Mouse (Mus musculus) urinary bladder, postnatal 14 days (tissue): ENCODE data around the gene Coa3.

Source experiments
- DNase-seq: peaks from one replicate; pipeline ENCODE4 v3.0.0; 2021; ENCODE audit warnings: low spot score

Coa3 gene

DNA sequence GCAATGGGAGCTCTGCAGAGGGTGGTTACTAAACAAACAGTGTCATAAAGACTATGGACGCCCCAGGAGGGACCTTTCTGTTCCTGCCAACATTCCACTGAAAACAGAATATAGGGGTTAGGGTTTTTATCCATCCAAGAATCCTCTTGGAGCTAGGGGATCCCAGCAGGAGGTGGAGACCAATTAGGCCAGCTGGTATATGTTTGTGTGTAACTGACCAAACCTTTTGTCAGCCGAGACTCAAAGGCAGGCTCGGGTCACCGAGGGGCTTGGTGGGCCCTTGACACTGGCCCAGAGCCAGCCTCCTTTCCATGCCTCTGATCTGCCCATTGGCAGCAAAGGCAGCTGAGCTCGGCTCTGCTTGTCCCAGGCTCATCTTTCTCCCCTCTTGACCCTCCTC, 4.0 kb upstream of the Coa3 start:
- no peak for DNase-seq

DNA sequence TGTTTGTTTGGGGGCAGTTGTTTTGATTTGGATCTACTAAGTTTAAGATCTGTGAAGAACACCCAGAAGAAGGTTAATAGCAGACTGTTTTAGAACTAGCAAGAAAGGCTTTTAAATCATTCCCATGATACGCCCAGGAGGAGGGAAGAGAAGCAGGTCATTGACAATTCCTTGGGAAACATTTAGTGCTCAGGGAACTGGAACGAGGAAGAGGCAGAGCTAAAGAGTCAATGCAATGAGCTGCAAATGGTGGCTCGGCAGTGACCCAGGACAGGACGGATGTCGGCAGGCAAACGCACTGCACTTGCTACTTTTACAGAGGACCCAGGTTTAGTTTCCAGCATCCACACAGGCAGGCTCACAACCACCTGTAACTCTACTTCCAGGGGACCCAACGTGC, 1.9 kb upstream of the Coa3 start:
- DNase-seq, result no peak

DNA sequence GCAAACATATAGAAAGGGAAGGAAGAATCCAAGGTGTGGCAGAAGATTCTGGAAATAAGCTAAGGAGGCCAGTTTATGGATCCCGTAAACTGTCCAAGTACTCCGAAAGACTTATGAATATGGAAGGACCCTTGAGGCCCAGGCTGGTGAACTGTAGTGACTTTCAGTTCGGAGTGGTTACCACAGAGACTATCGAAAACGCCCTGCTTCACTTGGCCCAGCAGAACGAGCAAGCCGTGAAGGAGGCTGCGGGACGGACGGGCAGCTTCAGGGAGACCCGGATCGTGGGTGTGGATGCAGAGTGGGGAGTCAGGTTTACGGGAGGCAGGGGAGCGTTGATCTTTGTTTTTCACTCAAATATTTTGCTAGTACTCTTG, 267 bp upstream of the Coa3 start:
- no peak for DNase-seq

DNA sequence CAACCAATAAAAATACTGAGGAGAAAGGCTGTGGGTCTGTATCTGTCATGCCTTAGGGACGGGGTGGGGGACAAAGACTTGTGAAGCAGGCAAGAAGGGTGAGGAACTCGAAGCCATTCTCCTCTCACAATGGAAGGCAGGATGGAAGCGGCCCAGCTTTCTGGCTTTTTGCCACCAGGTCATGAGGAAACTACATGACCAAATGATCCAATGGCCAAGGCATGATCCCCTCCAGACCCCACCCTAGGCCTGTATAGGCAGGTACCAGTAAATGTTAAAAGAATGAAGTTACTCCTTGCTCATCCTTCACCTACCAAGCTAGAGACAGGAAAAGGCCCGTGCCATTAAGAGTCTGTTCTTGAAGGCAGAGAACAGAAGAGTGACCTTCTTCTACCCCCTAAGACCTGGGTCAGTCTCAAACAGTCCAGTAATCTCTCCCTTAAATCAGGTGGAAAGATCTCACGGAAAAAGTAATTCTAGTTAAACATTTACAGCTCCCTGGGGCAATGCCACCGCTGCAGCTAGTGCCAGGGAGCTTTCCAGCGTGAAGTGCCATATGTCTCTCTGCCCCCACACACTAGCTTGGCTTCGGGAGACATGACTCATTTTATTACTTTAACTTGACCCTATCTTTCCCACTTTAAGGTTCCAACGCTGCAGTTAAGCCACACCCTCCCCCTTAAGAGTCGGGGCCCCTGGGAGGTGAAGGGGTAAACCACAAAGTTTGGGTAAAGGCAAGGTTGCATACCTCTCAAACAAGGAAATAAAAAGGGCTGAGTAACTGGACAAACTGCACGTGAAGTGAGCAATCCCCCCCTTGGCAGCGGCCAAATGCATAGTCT, 1.3 kb downstream of the Coa3 start:
- DNase-seq, result peak; percentile 78

DNA sequence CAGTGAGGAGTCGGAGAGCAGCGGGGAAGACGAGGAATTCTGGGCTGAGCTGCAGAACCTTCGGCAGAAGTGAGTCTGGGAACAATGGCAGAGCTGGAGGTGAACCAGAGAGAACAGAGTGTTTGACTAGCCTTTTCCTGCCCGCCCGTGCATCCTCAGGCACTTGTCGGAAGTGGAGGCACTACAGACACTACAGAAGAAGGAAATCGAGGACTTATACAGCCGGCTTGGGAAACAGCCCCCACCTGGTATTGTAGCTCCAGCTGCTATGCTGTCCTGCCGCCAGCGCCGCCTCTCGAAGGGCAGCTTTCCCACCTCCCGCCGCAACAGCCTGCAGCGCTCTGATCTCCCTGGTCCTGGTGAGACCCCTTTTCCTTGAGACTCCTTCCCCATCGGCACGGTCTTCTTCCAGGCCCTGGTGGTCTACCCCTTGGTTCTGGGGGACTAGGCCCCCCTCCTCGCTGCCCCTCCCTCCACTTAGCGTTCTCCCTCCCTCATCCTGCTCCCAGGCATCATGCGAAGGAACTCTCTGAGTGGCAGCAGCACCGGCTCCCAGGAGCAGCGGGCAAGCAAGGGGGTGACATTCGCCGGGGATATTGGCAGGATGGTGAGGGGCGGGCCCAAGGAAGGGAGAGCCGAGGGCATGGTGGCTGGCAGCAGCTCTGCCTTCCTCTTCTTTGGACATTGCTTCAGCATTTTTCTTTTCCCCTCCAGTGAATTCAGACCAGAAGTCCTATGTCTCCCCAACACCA, 2.4 kb downstream of the Coa3 start:
- no peak for DNase-seq

DNA sequence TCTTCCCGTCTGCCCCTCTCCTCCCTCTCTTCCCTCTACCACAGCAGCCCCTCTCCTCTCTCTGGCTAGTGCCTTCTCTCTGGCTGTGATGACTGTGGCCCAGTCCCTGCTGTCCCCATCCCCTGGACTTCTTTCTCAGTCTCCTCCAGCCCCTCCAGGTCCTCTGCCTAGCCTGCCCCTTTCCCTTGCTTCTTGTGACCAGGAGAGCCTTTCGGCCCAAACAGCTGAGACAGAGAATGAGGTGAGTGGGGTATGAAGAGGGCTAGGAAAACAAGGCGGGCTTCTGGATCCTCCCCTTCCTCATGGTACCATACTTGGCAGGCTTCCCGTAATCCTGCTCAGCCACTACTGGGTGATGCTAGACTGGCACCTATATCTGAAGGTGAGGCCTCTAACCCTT, 3.6 kb downstream of the Coa3 start:
- no peak for DNase-seq

DNA sequence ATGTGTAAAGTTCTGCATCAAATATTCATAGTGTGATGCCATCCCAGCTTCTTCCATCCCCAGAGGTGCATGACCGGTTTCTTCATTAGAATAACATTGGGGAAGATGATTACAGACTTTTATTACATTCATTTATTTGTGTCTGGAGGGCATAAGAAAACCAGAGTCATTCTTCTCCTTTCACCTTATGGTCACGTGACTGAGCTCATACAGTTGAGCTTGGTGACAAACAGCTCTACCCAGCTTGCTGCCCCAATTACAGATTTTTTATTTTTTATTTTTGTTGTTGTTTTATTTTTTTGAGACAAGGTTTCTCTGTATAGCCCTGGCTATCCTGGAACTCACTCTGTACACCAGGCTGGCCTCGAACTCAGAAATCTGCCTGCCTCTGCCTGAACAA, 6.5 kb downstream of the Coa3 start:
- no peak for DNase-seq

DNA sequence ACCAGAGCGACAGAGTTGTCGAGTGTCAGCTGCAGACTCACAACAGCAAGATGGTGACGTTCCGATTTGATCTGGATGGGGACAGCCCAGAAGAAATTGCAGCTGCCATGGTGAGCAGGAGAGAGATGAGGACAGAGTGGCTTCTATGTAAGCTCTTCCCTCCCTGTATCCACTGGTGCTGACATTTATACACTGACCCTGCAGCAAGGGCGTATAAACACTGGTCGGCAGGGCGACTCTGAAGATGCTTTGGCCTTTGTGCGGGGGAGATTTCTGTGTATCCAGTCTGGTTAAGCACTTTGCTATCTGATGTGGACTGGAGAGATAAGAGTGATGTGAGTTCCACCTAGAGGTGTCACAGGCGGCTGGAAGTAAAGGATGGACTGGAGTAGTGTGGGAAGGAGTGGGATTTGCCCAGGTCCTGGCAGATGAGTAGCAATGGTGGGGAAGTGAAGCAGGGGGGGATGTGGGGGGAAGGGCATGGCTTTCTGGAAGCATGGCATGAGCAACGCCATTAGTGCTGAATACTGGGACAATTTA, 9.3 kb downstream of the Coa3 start:
- DNase-seq, result peak; percentile 49

DNA sequence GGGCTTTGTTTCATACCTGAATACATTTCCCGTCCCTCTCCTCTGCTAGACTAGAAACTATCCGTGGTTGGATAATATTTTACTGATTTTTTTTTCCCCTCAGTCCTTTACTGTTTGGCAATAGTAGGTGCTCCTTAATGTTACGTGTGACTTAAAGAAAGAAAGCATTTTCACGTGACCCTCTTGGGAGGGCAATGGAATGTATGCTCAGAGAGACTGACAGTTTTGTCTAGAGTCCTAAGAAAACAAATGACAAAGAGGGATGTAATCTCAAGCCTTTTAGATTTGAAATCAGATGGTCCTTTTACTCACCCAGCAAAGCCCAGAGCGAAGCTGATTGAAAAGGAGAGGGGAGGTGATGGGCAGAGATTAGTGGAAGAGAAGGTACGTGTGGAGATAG, 13.0 kb downstream of the Coa3 start:
- DNase-seq, result no peak

DNA sequence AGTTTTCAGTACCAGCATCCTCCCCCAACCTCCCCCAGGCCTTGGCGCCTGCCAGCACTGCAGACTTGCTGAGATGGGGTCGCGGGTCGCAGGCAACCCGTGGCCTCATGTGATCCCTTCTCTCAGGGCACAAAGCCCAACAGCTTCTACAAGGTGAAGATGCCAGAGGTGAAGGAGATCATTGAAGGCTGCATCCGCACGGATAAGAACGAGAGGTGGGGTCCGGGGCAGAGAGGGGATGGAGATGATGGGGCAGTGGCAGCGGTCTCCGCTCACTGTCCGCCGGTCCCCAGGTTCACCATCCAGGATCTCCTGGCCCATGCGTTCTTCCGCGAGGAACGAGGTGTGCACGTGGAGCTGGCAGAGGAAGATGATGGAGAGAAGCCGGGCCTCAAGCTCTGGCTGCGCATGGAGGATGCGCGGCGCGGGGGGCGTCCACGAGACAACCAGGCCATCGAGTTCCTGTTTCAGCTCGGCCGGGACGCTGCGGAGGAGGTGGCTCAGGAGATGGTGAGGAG, 13.9 kb downstream of the Coa3 start:
- no peak for DNase-seq

DNA sequence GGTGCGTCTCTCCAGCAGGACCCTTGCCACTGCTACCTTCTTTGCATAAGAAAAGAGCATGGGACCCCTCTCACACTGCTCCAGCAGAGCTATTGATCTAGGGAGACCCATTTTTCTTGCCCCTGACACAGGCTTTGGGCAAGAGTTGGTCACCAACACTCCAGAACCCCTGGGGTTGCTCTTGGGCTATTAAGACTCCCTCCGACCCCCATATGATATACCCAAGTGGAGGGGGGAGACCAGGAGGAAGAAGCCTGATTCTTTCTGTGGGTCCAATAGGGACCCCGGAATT, 15.0 kb downstream of the Coa3 start:
- no peak for DNase-seq

DNA sequence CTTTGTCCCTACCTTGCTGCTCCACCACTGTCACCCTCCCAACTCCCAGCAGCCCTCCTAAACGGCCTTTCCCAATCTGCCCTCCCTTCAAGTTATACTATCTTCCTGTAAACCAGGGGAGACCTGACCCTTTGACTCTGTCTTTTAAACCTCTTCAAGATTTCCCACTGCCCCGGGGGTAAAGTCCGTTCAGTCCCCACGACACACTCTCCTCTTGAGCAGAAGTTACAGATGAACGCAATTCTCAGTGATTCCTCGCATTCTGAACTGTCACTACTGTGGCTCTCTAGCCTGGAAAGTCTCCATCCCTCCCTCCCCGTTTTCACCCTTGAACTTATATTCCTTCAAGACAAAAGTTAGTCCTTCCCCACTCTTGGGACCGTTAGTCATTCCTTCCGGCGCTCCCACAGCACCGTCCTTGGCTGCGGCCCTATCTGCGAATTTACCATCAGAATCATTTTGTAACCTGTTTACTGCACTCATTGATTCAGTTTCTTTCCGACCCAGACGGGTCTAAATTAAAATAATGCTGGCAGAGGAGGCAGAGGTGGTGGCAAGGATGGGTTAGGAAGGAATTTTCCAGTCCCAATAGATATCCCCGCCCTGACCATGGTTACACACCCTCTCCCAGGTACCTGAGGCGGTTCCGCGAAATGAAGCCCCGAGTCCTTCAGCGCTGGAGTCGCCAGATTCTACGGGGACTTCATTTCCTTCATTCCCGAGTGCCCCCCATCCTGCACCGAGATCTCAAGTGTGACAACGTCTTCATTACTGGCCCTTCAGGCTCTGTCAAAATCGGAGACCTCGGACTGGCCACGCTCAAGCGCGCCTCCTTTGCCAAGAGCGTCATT, 15.6 kb downstream of the Coa3 start:
- no peak for DNase-seq

DNA sequence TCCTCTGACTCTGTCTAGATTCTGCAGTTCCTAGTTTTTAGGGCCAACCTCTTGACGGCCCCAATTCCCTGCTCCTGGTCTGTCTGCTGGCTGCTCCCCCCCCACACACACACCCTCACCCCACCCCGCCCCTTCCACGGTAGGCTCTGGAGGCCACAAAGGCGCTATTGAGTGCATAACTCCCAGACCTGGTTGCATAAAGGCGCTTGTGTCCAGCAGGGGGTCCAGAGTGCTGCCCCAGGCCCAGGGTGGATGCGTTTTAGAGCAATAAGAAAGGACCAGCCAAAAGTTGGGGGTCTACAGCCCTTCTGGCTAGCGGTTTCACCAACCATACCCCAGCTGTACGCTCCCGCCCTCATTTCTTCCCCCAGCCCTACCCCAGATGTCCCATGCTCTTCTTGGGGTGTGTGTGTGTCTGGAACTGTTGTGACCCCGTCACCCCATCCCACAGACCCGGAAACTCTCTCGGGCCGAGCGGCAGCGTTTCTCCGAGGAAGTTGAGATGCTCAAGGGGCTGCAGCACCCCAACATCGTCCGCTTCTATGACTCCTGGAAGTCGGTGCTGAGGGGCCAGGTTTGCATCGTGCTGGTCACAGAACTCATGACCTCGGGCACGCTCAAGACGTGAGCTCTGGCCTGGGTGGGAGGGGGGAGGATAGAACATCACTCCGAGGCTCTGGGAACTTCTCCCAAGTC, 16.5 kb downstream of the Coa3 start:
- no peak for DNase-seq

DNA sequence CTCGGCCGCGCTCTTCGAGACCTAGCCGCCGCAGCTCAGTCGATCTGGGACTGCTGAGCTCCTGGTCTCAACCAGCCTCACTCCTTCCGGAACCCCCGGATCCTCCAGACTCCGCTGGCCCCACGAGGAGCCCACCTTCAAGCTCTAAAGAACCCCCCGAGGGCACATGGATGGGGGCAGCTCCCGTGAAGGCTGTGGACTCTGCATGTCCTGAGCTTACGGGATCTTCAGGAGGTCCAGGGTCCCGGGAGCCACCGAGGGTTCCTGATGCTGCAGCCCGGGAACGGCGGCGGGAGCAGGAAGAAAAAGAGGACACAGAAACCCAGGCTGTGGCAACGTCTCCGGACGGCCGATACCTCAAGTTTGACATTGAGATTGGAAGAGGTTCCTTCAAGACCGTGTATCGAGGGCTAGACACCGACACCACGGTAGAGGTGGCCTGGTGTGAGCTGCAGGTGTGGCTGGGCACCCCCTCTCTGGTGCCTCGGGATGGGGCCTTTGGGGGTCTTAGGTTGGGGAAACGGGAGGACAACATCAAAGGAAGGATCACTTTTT, 18.0 kb downstream of the Coa3 start:
- no peak for DNase-seq

DNA sequence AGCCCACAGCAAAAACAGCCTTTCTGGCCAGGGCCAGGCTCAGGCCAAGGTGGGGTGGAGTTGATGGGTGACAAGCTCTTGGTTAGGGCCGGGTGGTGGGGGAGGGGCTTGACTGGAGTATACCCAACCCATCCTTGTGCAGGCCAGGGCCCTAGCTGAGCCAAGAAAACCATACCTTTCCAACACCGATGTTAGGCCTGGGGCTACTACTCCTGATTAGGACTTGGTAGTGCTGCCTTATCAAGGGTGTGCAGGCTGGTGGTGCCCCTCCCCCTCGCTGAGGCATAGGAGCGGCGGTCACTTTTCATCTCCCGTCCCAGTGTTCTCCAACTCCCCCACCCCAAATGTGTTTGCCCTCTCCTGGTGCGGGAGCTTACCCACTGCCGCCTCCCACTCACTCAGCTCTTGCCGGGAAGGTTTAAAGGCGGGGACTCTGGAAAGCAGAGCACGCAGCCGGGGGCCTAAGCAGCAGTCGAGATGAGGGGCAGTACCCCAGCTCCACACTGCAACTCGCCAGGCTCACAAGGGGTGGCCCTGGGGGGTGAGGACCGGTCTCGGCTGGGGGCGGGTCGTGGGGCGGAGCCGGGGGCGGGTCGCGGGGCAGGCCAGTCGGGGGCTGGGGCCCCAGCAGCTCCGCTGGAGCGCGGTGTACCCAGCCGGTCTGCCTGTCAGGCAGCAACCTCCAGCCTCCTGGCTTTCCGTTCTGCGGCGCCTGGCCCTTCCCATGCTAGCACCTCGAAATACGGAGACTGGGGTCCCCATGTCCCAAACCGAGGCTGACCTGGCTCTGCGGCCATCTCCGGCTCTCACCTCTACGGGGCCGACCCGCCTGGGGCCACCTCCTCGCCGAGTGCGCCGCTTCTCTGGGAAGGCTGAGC, 18.7 kb downstream of the Coa3 start, which contains the start of gene Wnk4:
TSS of gene Wnk4 (plus strand) at position 620 of the 878 bp plus-strand sequence.
- peak; percentile 76 for DNase-seq

DNA sequence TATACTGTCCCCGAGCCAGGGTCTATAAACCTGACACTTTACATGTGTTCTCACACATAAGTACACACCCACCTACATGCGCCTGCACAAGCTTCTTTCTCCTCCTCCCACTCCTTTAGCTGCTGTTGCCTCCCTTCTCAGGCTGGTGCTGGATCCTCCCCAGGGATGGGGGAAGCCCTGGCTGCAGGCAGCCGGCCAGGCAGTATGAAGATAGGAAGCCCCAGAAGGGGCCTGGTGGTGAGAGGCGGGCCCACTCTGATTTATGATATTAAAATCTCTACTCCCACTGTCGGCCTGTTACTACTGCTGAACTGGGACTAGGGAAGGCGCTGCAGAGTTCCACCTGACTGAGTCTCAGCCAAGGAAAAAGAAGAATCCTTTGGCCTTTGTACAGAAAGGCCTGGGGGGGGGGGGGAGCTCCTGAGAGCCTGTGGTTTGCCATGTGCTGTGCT, 19.6 kb downstream of the Coa3 start:
- peak; percentile 49 for DNase-seq

DNA sequence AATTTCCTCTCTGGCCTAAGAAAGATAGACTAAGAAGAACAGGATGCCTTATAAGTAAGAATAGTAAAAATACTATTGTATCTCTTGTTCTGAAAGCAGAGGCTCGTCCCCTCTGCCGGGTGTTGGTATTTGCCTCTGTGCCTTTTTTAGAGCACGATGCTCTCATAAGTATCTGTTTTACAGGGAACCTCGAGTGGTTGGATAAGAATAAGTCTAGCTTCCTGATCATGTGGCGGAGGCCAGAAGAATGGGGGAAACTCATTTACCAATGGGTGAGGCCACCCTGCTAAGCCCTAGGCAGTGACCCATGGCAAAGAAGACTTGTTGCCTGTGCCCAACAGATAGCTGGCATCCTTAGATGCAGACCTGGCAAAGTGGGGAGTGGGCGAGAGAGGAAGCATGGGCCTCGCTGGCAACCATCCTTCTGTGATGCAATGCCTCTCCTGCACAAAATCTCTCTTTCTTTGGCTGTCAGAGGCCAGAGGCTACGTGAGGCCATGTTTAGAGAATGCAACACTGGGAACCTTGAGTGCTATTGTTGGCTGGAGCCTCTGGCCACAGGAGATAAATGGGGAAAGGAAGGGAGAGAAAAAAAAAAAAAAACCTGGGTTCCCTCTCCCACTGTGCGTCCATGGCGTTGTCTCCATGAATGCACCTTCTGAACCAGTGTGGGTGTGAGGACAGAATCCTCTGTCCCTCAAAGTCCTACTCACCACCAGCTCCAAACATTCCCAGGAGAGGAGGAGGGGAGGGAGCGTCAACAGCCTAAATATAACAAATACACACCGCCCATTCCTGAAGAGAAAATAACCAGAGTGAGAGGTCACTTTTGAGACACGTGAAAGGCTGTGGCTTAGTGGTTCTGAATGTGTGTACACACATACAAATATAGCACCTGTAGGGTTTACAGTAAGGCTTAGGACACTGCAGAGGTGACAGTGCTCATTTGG, 22.8 kb downstream of the Coa3 start:
- DNase-seq, result no peak

DNA sequence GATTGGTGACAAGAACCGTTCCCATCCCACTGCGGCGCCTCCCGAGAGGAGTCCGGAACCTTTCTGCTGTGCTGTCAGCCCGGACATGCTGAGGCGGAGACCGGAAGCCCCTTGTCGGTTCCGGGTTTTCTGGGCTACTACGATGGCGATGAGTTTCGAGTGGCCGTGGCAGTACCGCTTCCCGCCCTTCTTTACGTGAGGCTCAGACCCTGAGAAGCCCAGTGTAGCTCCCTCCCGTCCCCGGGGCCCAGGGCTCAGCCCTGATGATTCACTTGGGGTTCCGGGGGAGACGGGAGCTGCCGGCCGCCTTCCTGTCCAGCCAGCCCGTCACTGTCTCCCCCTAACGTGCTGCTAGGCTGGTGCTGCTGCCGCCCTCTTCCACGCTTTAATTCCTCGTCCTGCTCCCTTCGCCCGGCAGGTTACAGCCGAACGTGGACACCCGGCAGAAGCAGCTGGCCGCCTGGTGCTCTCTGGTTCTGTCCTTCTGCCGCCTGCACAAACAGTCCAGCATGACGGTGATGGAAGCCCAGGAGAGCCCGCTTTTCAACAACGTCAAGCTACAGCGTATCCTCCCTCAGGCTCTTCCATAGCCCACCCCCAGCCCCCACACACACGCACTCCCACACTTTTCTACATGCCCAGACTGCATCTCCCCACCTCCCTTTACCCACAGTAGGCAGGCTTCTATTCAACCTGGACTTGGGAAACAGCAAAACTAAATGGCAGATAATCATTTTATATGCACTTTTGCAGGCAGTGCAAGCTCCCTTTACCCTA, 25.1 kb downstream of the Coa3 start, which contains the start of gene Vps25:
TSS of gene Vps25 (plus strand) at position 95 of the 777 bp plus-strand sequence.
- DNase-seq, result peak; percentile 85
